Mouse (Mus musculus): ENCODE measurements around the gene Itih4.

Gene Itih4

DNA sequence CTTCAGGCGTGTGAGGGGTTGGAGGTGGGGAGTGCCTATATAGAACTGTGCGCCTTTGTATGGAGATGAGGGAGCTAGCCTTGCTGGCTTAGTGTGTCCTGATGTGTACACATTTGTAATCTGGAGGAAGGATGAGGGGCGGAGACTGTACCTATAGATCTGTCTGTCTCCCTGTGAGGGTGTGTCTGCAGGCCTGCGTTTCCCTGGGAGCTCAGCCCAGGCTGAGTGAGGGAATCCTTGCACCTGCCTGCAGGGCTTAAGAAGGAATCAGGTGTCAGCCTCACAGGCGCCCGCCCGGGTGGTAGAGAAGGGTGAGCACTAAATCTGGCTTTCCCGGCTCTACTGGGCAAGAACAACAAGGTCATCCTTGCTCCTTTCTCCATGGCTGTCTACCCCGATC is 6.5 kb upstream of the Itih4 start:
- DNase-seq, result no peak

DNA sequence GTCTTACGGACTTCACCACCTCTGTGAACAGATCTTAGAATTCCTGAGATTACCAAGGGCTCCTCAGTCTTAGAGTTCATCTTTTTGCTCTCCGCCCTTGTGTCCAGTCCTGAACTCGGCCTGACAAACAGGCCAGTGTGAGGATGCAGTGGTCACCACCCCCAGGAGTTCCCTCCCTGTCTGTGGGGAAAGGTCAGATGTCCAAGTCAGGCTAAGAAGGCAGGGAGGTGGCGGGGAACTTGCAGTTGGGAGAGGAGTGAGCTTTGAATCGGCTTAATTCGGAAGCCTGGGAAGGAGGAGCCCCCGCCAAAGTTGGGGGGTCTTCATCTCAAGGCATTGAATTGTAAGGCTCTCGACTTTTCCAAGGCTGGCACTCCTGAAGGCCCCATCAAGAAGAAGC is 6.0 kb upstream of the Itih4 start:
- no peak for DNase-seq

DNA sequence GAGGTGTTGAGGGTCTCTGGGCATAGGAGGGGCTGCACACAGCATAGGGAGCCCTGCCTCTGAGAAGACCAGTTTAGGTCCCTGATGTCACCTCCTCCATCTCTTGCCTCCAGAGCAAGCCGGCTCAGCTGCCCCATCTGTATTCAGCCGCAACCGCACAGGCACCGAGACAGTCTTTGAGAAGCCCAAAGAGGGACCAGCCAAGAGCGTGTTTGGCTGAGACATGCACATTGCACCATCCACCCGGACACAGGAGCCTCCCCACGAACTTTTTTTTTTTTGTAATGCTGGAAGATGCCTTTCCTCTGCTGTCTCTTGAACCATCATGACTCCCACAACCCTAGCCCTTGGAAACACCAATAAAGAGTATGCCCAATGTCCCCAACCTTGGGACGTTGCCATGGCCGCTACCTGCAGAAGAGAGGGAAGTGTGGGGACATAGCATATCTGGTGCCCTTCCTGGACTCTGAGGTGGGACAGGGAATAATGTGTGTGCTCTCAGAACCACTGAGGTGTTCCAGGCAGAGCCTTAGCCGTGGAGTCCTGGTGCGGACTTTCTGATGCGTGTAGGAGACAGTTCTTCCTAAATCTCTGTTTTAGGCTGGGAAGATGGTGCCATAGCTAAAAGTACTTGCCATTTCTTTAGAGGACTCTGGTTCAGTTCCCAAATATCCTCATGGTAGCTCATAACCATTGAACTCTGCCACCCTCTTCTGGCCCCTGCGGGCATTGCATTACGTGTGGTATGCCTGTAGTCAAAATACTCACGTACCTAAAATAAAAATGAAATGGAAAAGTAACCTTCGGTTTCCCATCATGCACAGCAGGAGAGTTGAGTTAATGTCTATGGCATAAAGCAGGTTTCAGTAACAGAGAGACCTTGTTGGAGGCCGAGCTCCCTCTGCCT is 5.2 kb upstream of the Itih4 start:
- no peak for DNase-seq

DNA sequence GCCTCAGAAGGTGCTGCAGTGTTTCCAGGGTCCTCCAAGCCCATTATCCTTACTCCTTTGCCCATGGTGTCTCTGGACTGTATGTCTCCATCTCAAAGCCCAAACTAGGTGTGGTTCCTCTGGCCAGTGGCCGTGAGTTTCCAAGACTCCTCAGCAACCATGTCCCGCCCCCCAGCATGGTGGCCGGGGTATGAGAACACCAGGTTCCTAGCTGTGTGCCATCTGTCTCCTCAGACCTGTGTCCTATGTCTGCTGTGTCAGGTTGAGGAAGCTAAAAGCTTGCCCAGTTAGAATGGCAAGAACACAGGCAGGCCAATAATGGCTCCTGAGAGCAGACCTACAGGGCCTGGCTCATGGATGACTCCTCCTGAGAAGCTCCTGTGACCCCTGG is 4.6 kb upstream of the Itih4 start:
- DNase-seq, result no peak

DNA sequence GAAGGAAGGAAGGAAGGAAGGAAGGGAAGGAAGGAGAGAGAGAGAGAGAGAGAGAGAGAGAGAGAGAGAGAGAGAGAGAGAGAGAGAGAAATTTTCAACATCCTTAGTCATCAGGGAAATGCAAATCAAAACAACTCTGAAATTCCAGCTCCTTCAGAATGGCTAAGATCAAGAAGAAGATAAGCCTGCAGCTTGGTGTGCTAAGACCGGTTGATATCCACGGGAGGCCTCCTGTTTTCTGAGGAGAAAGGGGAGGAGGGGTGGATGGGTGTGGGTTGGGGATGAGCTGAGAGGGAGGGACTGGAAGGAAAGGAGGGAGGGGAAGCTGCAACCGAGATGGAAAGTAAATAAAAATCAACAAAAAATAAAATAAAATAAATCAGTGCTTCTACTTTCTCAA is 978 bp upstream of the Itih4 start:
- no peak for DNase-seq

DNA sequence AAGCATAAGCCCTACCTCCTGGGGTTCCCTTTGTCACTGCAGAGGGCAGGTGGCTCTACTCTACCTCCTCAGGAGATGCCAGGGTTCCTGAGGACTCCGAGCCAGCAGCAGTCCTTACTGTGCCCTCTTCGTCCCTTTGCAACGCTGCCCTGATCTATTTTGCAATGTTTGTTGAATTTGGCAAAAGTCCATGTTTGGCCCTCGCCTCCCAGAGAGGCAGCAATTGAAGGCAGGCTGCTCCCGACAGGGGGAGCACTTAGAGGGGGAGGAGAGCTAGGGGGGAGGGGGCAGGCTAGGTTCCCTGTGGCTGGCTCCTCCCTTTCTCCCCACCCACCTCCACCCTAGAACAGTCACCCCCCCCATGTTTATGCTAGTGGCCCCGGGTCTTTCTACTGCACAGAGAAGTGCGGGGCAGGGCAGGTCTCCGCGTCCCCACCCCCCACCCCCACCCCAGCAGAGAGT is 2.0 kb downstream of the Itih4 start:
- no peak for DNase-seq

DNA sequence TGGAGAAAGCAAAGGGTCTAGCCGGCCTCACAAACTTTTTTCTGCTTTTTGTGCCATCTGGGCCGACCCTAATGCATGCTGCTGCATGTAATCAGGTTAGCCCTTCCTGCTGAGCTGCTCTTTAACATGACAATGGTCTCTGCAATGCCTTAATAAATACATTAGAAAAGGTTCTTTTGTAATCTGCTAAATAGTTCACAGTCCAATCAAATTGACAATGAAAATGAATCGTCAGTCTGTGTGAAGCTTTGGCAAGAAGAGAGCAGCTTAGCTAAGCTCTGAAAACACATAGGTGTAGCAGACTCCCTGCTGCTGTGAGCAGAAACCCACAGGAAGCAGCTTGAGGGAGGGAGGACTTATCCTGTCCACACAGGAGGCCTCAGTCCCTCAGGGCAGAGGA is 13.7 kb downstream of the Itih4 start:
- DNase-seq, result no peak

DNA sequence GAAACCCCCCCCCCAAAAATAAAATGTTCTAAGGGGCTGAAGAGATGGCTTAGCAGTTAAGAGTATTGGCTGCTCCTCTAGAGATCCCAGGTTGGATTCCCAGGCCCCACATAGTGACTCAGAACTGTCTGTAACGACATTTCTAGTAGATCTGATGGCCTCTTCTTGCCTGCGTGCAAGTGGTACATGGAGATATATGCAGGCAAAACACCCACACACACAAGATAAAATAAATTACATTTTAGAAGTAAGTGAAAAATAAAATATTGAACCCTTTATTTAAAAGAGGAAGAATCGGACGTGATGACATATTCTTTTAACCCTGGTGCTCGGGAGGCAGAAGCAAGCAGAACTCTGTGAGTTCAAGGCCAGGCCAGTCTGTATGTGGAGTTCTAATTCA is 16.4 kb downstream of the Itih4 start:
- DNase-seq, result no peak

DNA sequence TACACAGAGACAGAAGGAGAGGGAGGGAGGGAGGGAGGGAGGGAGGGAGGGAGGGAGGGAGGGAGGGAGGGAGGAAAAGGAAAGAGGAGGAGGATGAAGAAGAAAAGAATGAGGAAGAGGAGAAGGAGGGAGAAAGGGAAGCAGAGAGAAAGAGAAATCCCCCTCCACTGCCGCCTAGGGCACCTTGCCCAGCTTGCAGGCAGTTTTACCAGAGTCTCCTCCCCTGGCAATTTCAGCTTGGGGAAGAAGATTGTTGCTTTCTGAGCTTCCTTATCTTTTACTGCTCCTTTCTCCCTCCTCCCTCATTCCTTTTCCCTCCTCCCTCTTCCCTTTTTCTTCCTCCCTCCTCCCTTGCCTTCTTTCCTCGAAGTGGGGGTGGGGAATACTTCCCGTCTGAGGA is 16.8 kb downstream of the Itih4 start:
- DNase-seq, result no peak

DNA sequence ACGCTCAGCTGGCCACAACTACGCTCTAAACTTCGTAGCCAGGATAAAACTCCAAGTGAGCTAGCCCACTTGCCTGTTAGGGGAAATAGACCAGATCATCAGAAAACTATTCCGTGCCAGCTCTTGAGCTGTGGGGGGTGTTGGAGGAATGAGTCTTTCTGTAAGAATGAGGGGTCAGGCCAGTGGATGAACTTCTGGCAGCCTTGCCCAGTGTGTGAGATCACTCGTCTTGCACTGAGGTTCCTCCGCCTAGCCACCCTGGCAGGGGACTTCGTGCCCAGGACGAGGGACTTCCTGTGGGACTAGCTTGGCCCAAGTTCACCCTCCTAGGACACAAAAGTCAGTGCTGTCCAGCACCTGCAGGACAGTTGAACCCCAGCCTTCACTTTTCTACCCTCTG is 18.0 kb downstream of the Itih4 start:
- no peak for DNase-seq

DNA sequence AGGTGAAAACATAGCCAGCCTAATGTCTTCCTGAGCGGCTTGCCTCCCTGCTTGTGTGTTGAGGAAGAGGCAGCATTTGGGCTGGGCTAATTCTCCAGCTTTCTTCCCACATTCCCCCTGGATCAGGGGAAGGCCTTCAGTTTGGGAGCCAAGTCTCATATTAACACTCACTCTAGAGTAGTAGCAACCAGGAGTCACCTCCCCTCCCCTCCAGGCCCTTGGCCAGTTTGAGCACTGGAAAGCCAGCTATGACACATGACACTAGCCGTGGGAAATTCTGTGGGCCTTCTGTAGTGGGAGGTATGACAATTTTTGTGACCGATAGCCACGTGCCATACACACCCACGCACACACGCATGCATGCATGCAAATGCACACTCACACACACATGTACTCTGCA is 19.7 kb downstream of the Itih4 start:
- no peak for DNase-seq

DNA sequence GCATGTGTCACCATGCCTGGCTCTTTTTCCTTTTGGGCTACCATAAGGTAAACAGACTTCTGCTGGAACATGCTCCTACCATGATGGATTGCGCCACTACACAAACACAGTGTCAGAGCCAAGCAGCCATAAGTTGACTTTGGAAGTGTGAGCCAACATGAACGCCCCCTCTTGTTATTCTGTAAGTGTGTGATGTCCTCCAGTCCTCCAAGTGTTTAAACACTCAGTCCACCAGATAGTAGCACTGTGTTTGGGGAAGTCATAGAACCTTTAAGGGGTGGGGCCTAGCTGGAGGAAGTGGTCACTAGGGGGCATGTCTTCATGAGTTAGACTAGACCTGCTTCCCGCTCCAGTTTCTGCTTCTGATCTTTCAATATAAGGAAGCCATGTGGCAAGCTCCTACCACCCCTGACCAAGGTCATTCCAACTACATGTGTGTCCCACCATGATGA is 21.6 kb downstream of the Itih4 start:
- DNase-seq, result no peak

DNA sequence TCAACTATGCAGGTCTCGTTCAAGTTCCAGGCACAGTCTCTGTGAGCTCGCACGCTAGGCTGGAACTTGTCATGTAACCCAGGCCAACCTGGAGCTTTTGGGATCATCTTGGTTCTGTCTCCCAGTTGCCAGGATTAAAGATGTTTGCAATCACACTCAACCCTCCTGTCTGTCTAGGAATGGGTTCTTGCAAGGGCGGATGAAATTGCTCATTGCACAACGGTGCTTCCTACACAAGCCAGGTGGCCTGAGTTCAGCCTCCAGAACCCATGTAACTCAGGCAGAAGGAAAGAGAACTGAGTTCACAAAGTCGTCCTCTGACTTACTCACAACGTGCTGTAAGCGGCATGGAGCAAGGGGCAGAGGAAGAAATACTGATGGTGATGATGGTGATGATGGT is 24.9 kb downstream of the Itih4 start:
- no peak for DNase-seq

DNA sequence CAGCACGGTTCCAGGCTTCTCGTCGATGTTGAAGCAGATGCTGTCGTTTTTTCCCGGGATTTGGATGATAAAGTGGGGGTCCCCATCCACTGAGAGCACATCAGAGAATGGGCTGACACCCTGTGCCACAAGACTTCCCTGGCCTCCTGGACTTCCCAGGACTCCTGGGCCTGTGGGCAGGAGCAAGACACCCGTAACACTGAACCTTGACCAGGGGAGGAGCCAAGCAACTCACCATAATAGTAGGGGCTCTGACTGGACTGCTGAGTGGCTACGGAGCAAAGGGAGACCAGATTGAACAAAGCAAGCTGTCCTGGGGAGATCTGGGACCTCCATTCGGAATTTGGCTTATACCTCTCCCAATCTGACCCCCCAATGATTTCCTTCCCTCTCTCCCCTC is 26.4 kb downstream of the Itih4 start:
- DNase-seq, result no peak

DNA sequence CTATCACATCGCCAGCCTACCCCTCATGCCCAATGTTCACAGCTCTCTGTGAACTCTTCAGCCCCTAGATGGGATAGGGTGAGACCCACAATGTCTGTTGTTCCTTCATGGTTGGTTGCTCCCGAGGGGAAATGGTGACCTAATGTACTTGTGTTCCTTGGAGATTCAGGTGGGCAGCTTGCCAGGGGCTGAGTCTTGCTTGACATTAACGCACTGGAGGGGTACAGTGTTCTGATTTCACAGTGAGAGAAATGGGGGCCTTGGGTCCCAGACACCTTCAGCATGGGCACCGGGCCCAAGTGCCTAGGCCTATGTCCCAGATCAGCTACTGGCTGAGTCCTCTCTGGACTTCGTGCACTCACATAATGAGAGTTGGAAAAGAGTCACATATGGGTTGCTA is 27.1 kb downstream of the Itih4 start:
- DNase-seq, result no peak

DNA sequence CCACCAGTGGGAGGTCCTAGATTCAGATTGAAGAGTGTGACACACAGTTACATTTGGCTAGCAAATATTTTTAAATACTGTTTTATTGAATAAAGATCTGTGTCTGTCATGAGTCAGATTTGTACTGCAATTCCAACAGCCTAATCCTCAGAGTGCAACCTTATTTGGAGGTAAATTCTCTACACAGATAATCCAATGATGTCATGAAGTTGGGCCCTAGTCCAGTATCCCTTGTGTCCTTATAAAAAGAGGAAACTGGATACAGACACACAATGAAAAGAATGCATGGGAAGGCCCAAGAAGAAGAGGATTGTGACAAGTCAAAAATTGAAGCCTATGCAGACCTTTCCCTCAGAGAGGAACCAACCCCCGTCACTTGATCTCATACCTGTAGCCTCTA is 30.2 kb downstream of the Itih4 start:
- DNase-seq, result no peak

DNA sequence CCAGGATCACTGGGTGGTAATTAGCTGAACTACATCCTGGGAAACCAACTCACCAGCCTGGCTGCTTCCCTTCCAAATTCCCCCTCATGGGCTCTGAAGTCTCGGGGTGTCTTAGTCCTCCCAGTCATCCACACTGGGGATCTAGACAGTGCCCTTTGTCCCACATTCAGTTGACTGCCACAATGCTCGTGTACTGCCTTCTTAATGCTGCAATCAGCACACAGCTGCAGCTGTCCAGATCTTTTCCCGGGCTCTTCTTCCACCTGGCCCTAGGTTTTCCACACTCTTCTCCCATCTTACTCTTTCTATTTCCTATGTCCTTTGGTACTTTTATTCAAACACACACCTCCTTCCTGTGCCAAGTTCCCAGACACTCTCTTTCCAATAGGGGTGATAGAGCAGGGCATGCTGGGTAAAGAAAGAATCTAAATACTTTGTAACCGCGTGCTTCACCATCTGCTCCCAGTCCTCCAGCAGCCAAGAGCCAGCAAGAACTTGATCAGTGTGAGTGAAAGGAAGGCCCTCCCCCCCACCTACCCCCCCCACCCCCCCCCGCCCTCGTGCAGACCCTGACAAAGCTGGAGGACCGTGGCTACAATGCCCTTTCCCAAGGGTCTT is 35.9 kb downstream of the Itih4 start:
- no peak for DNase-seq

DNA sequence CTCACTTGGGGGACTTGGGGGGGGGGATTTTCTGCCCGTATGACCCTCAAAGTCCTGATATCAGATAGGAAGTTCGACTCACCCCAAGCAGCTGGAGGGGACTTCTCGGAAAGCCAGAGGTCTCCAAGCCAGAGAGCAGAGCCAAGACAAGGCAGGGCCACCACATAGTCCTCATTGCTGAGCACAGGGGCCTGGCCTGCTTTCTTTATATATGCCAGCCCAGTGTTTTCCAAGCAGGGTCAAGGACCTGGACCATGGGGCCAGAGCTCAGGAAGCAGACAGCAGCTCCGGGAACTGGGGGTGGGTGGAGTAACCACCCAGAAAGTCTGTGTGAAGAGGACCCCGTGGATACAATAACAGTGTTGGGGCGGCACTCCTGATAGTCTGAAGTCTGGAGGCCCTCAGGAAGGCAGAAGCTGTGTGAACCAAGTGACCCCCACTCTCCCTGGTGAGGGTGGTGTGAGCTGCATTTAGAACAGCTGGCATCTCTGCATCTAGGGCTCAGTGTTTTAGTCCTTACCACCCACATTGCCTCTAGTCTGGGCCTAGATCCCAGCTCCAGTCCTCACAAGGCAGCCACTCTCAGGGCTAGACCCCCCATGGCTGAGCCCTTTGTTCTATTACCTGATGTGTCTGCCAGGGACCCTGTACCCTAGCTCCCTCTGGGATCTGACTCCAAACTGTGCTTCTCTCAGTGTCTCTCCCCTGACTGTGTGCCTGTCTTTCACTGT is 37.3 kb downstream of the Itih4 start, which contains the start of gene Itih3:
Gene Itih3, minus strand, starts transcription at position 386 of the 731 bp plus-strand sequence.
- DNase-seq, result no peak

DNA sequence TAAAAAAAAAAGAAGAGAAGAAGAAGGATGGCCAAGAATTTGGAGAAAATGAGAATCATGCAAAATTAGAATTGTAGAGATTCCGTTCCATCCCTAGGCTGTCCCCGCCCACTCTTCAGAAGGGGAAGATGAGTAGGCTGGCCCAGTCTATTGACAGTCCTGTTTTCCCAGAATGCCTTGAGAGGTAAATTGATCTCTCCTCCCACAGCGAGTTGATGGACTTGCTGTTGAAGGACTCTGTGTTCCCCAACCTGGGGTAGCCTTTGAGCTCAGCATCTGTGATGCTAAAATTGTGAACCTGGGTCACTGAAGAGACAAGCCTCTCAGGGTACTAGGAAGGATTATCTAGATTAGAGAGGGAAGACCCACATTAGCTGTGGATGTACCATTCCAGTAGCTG is 39.2 kb downstream of the Itih4 start:
- no peak for DNase-seq

DNA sequence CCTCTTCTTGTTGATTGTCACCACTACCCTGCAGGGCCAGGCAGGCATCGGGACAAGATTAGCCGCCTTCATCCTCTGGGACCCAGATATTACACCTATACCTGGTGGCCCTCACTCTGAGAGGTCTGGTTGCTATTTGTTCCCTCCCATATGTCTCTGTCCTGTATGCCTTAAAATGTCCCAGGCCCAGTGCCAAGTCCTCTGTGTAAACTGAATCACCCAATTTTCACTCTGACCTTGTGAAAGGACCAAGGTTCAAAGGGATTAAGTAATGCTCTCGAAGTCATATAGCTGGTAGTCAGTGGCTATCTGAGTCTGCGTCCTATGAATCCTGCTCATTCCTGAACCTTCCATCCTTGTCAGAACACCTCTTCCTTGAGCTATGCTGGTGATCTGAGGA is 44.1 kb downstream of the Itih4 start:
- no peak for DNase-seq

DNA sequence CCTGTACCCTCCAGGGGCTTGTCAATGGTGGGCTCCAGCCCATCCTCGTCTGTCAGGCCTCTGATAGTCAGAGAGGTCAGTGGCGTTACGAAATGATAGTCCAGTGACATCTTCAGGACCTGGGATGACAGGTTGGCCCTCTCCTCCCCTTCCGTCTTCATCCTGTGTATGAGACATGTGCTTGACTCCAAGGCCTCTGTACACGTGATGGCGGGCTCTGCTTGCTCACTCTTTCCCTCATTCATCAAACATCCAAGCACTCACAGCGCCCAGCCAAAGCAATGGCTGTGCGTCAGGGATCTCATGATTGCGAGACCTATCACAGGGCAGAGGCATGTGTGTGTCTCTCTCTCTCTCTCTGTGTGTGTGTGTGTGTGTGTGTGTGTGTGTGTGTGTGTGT is 47.1 kb downstream of the Itih4 start:
- DNase-seq, result no peak

DNA sequence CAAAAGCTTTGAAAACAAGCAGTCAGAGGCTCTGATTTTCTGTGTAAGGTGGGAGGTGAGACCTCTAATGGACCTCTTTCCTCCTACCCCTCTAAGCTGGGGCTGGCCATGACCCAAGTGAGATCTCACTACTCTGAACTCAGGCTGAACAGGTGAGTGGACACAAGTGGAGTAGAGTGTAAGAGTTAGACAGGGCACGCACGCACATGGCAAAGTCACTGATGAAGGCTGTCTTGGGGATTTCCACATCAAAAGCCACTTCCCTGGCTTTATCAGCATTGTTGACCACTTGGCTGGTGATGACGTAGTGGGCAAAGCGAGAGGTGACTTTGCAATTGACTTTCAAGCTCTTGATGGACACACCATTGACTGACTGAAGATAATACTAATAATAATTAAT is 56.0 kb downstream of the Itih4 start:
- DNase-seq, result no peak

DNA sequence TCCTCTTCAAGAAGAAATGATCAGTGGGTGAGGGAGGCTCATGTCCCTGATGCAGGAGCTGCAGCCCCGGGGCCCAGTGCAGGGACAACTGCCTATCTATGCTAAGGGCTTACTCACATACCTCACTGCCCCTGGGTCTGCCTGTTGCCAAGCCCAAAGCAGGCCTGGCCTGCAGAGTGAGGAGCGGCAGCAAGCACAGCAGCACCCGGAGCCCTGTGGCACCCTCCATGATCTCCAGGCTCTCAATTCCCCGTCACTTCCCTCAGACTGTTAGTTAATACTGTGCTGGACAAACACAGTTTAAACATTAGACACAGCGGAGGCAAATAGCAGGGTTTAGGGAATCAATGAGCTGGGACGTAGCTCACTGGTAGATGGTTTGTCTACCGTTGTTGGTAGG is 56.8 kb downstream of the Itih4 start, which contains the start of gene Itih1:
Gene Itih1, minus strand, starts transcription at position 252 of the 400 bp plus-strand sequence.
- no peak for DNase-seq

All from thymus, adult 18-20 months (tissue).